Mouse (Mus musculus) MEL (cell line): Measurements from ENCODE around the gene Gas7.

Experiments
- CTCF ChIP-seq, 3 experiments: IDR thresholded peaks in 2 of 3; conservative IDR thresholded peaks in 1 of 3; 2 replicates each; pipeline ENCODE4 v1.5.1; 2011 to 2012; ENCODE audit warnings: low read length in 3 of 3, low read depth in 2 of 3, mild to moderate bottlenecking in 2 of 3, improper control_type of control experiment in 1 of 3, inconsistent platforms in 1 of 3, mixed read lengths in 1 of 3, moderate library complexity in 1 of 3; ENCODE audit not compliant: control insufficient read depth in 1 of 3, insufficient read depth in 1 of 3, poor library complexity in 1 of 3, severe bottlenecking in 1 of 3
- ELF1 ChIP-seq: IDR thresholded peaks from 2 replicates; pipeline ENCODE4 v1.6.1; 2014; ENCODE audit warnings: low read depth, mild to moderate bottlenecking, inconsistent platforms, low read length, improper control_type of control experiment, moderate library complexity
- POLR2A ChIP-seq, 2 experiments: IDR thresholded peaks; 2 replicates each; pipeline ENCODE4 v1.6.1; 2011 to 2012; ENCODE audit warnings: low read length in 2 of 2, mild to moderate bottlenecking in 2 of 2, control low read depth in 1 of 2, improper control_type of control experiment in 1 of 2, low read depth in 1 of 2, moderate library complexity in 1 of 2; ENCODE audit not compliant: control insufficient read depth in 1 of 2, insufficient read depth in 1 of 2, poor library complexity in 1 of 2

DNA sequence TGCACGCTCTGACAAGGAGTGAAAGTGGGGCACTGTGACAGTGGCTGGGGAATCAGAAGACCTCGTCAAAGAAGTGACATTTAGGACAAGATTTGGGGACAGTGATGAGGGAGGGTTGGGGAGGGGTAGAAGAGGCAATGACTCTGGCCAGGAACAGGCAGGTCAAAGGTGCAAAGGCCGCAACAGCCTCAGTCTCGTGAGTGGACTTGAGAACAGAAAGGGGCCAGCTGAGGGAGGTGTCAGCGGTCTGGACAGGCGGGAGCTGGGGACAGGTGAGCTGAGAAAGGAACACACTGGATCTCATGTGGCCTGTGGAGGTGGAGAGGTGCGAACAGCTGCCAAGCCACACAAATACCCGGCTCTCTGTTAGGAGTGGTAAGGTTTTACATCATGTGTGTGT, 177.7 kb downstream of the Gas7 start:
- TF ChIP-seq POLR2A (IDR thresholded peaks at IDR 0.05; ENCODE audit: control insufficient read depth in 1 of 2, insufficient read depth in 1 of 2, low read depth in 1 of 2, low read length in 2 of 2, poor library complexity in 1 of 2) (no peak), CTCF (IDR thresholded peaks at IDR 0.05 in 2 of 3, conservative IDR thresholded peaks at IDR 0.05 in 1 of 3; ENCODE audit: control insufficient read depth in 1 of 3, insufficient read depth in 1 of 3, low read depth in 2 of 3, low read length in 3 of 3, poor library complexity in 1 of 3, severe bottlenecking in 1 of 3) (no peak), ELF1 (no peak)
